Mouse (Mus musculus) kidney, postnatal 0 days (tissue): ENCODE data around the gene Mrps33. TPM values are rescaled to one million over a fixed set of nuclear protein-coding genes. Genes with fewer than 3 reads are reported as not detected.

Experiments
- ATAC-seq: fragments of 200-750 bp; cut with Nextera tagmentation; replicated peaks from 2 replicates; pipeline ENCODE4 v1.8.0; 2017; ENCODE audit warnings: low read depth, moderate number of reproducible peaks, moderate TSS enrichment, moderate library complexity; ENCODE audit not compliant: low FRiP score
- DNase-seq: peaks from one replicate; pipeline ENCODE4 v3.0.0-alpha.2; 2016; ENCODE audit warnings: low spot score
- H3K27ac ChIP-seq: fragments of 300-500 bp; sonication (generic); 2 replicates; pipeline ENCODE4 v1.5.1; 2014; ENCODE audit warnings: mild to moderate bottlenecking
- H3K27me3 ChIP-seq: fragments of 300-500 bp; sonication (generic); 2 replicates; pipeline ENCODE4 v1.6.1; 2014; ENCODE audit warnings: low read length, mixed read lengths; ENCODE audit not compliant: insufficient read depth
- H3K36me3 ChIP-seq: fragments of 300-500 bp; sonication (generic); 2 replicates; pipeline ENCODE4 v1.6.1; 2014; ENCODE audit warnings: low read length, mixed read lengths; ENCODE audit not compliant: insufficient read depth
- H3K4me1 ChIP-seq: fragments of 300-500 bp; sonication (generic); replicated peaks from 2 replicates; pipeline ENCODE4 v1.6.1; 2014; ENCODE audit warnings: antibody characterized with exemption, low read length, mixed read lengths; ENCODE audit not compliant: insufficient read depth
- H3K4me2 ChIP-seq: fragments of 300-500 bp; sonication (generic); 2 replicates; pipeline ENCODE4 v1.6.1; 2014; ENCODE audit warnings: mild to moderate bottlenecking, low read length, moderate library complexity, mixed read lengths
- H3K4me3 ChIP-seq: fragments of 300-500 bp; sonication (generic); replicated peaks from 2 replicates; pipeline ENCODE4 v1.5.1; 2014; ENCODE audit warnings: low read depth, low read length
- H3K9ac ChIP-seq: fragments of 300-500 bp; sonication (generic); 2 replicates; pipeline ENCODE4 v1.6.1; 2014; ENCODE audit warnings: low read depth, low read length
- H3K9me3 ChIP-seq: fragments of 300-500 bp; sonication (generic); replicated peaks from 2 replicates; pipeline ENCODE4 v1.6.1; 2016; ENCODE audit warnings: low read length, inconsistent platforms, mixed read lengths
- CTCF ChIP-seq: IDR thresholded peaks from 2 replicates; pipeline ENCODE4 v1.5.1; 2016; ENCODE audit warnings: antibody characterized with exemption, low read depth, mild to moderate bottlenecking, moderate library complexity
- WGBS: fragments of 180-500 bp; shearing (Covaris S2); extraction: QIAGEN DNeasy Blood & Tissue Kit; methylation state at CpG from one replicate; pipeline ENCODE4 v1.1.7; 2014; 5-methylcytosine and 5-hydroxymethylcytosine counted together
- polyA plus RNA-seq: library from polyadenylated mRNA; unstranded; fragments of >200 nt; fragmentation: Nextera tagmentation; extraction: Ambion mirVana; gene quantifications from 2 replicates; pipeline ENCODE4 v1.2.1, GENCODE M21; 2015

Mrps33 gene
- polyA plus RNA-seq, 1 experiment from 2014 or later: 245 TPM

- Histone ChIP-seq H3K4me3 (no peak overlapping the region), H3K36me3 (no peaks in the 10 kb centered on the region), H3K9me3 (no peaks in the 10 kb centered on the region), H3K4me1 (no peaks in the 10 kb centered on the region; the same call in 1 of the 2 replicates), H3K9ac (no peak overlapping the region), H3K27me3 (no peaks in the 10 kb centered on the region), H3K4me2 (no peak overlapping the region), H3K27ac (no peak overlapping the region)
- peak; percentile 70 for TF ChIP-seq CTCF
- no peak for ATAC-seq
- WGBS: 44% methylated on average over 3 of the region's 3 CpGs
- peak; percentile 38 for DNase-seq
These were observed 28.2 kb downstream of the Mrps33 start for GRCm38 (mm10) chr6:39782618-39783017.

GRCm38 (mm10) chr6:39781766-39782530 lies 28.8 kb downstream of the Mrps33 start:
- Histone ChIP-seq H3K4me1 (no peaks in the 10 kb centered on the region; the same call in 1 of the 2 replicates), H3K27me3 (no peaks in the 10 kb centered on the region), H3K27ac (peak overlapping the region; percentile 47), H3K9ac (no peak overlapping the region), H3K36me3 (no peaks in the 10 kb centered on the region), H3K4me2 (peak overlapping the region; percentile 43), H3K9me3 (no peaks in the 10 kb centered on the region), H3K4me3 (peak overlapping the region; percentile 5; the same call in 1 of the 2 replicates)
- TF ChIP-seq CTCF: no peak
- DNase-seq: peak; percentile 62
- 44% methylated on average over 17 of the region's 17 CpGs for WGBS
- no peak for ATAC-seq

GRCm38 (mm10) chr6:39780857-39781666 lies 29.7 kb downstream of the Mrps33 start:
- Histone ChIP-seq H3K27ac (peak overlapping the region; percentile 37; the same call in 1 of the 2 replicates), H3K9ac (peak overlapping the region; percentile 23; the same call in 1 of the 2 replicates), H3K9me3 (no peaks in the 10 kb centered on the region), H3K27me3 (no peaks in the 10 kb centered on the region), H3K4me1 (no peaks in the 10 kb centered on the region; the same call in 1 of the 2 replicates), H3K4me3 (peak overlapping the region; percentile 5; the same call in 1 of the 2 replicates), H3K36me3 (no peaks in the 10 kb centered on the region), H3K4me2 (peak overlapping the region; percentile 43)
- TF ChIP-seq CTCF: no peak
- 0 out of 2 replicates have a peak, but pooled peaks have one; percentile 52 for ATAC-seq
- 9% methylated on average over 18 of the region's 18 CpGs for WGBS
- DNase-seq: peak; percentile 47

GRCm38 (mm10) chr6:39778506-39778905 lies 32.3 kb downstream of the Mrps33 start:
- no peaks in the 10 kb centered on the region for H3K27me3 ChIP-seq
- no peak overlapping the region for H3K27ac ChIP-seq
- no peak overlapping the region for H3K9ac ChIP-seq
- no peak overlapping the region for H3K4me3 ChIP-seq
- H3K4me2 ChIP-seq: no peak overlapping the region
- H3K9me3 ChIP-seq: no peaks in the 10 kb centered on the region
- H3K4me1 ChIP-seq: no peaks in the 10 kb centered on the region; the same call in 1 of the 2 replicates
- ATAC-seq (no peak), DNase-seq (no peak)
- TF ChIP-seq CTCF: no peak
- H3K36me3 ChIP-seq: no peaks in the 10 kb centered on the region
- WGBS: 78% methylated on average over 1 of the region's 1 CpGs

- DNase-seq (no peak), ATAC-seq (no peak)
- no peaks in the 10 kb centered on the region for H3K27me3 ChIP-seq
- H3K4me2 ChIP-seq: no peak overlapping the region
- TF ChIP-seq CTCF: no peak
- H3K4me3 ChIP-seq: no peak overlapping the region
- 87% methylated on average over 6 of the region's 6 CpGs for WGBS
- no peaks in the 10 kb centered on the region for H3K9me3 ChIP-seq
- no peak overlapping the region for H3K27ac ChIP-seq
- H3K36me3 ChIP-seq: no peaks in the 10 kb centered on the region
- no peak overlapping the region for H3K9ac ChIP-seq
- H3K4me1 ChIP-seq: no peaks in the 10 kb centered on the region
These were observed 34.5 kb downstream of the Mrps33 start for GRCm38 (mm10) chr6:39776275-39776674.

- no peaks in the 10 kb centered on the region for H3K9me3 ChIP-seq
- H3K27me3 ChIP-seq: no peaks in the 10 kb centered on the region
- no peak overlapping the region for H3K9ac ChIP-seq
- DNase-seq (no peak), ATAC-seq (no peak)
- no peak overlapping the region for H3K4me3 ChIP-seq
- no peaks in the 10 kb centered on the region for H3K4me1 ChIP-seq
- no peak overlapping the region for H3K4me2 ChIP-seq
- WGBS: 86% methylated on average over 9 of the region's 9 CpGs
- H3K36me3 ChIP-seq: no peaks in the 10 kb centered on the region
- TF ChIP-seq CTCF: no peak
- no peak overlapping the region for H3K27ac ChIP-seq
These were observed 35.8 kb downstream of the Mrps33 start for GRCm38 (mm10) chr6:39775029-39775428.
